Mouse (Mus musculus) spleen, adult 2 months (tissue): ENCODE data around the gene Tns1.

ENCODE experiments used
- CTCF ChIP-seq: fragments of 200-500 bp; IDR thresholded peaks from 2 replicates; pipeline ENCODE4 v1.5.1; 2011; ENCODE audit warnings: mild to moderate bottlenecking, inconsistent platforms; ENCODE audit not compliant: insufficient read depth, insufficient read length, insufficient replicate concordance; ENCODE audit errors: extremely low read depth
- POLR2A ChIP-seq: fragments of 200-500 bp; IDR thresholded peaks from 2 replicates; pipeline ENCODE4 v1.6.1; 2011; ENCODE audit warnings: low read depth, low read length, inconsistent platforms

- TF ChIP-seq CTCF (no peak), POLR2A (no peak)
Observed at GRCm38 (mm10) chr1:73931851-73932250, 192.4 kb downstream of the Tns1 start.
